Mouse (Mus musculus): ENCODE measurements at regions not wholly inside any gene's neighbourhood (a gene's known extent, or its start where the extent isn't known, plus 50 kb on each side); places are given as distances from the start of the nearest gene placed in this dataset.

- H3K36me3 ChIP-seq (ENCODE audit: insufficient read depth): no peaks in the 10 kb centered on the region
- ATAC-seq (ENCODE audit: insufficient read depth): no peak
- H3K4me3 ChIP-seq (ENCODE audit: low read depth, low read length): no peak overlapping the region
- 52% methylated on average over 2 of the region's 2 CpGs for WGBS
- H3K9me3 ChIP-seq (ENCODE audit: low read depth, low read length): no peaks in the 10 kb centered on the region
- no peak for TF ChIP-seq CTCF (IDR thresholded peaks at IDR 0.05; ENCODE audit: low read depth)
- H3K27me3 ChIP-seq (ENCODE audit: insufficient read depth, low read length): no peaks in the 10 kb centered on the region
- no peak overlapping the region for H3K27ac ChIP-seq (ENCODE audit: low read depth)
- no peak overlapping the region for H3K4me2 ChIP-seq
- no peak overlapping the region for H3K9ac ChIP-seq
- H3K4me1 ChIP-seq (ENCODE audit: insufficient read depth): no peaks in the 10 kb centered on the region
- no peak for DNase-seq
Measured at GRCm38 (mm10) chr6:102913776-102914175, 340.9 kb upstream of the Cntn3 start.

- no peaks in the 10 kb centered on the region for H3K36me3 ChIP-seq (ENCODE audit: insufficient read depth)
- H3K9me3 ChIP-seq (ENCODE audit: low read depth, low read length): no peaks in the 10 kb centered on the region
- ATAC-seq (ENCODE audit: insufficient read depth) (no peak), DNase-seq (no peak)
- H3K4me2 ChIP-seq: no peak overlapping the region
- H3K27me3 ChIP-seq (ENCODE audit: insufficient read depth, low read length): no peaks in the 10 kb centered on the region
- H3K27ac ChIP-seq (ENCODE audit: low read depth): no peak overlapping the region
- no peak overlapping the region for H3K4me3 ChIP-seq (ENCODE audit: low read depth, low read length)
- no peaks in the 10 kb centered on the region for H3K4me1 ChIP-seq (ENCODE audit: insufficient read depth)
- 55% methylated on average over 5 of the region's 5 CpGs for WGBS
- H3K9ac ChIP-seq: no peak overlapping the region
- TF ChIP-seq CTCF (IDR thresholded peaks at IDR 0.05; ENCODE audit: low read depth): no peak
Measured at GRCm38 (mm10) chr6:102903960-102904359, 331.1 kb upstream of the Cntn3 start.

GRCm38 (mm10) chr6:102900407-102901110, 327.7 kb upstream of the Cntn3 start:
- Histone ChIP-seq H3K4me1 (ENCODE audit: insufficient read depth) (no peaks in the 10 kb centered on the region), H3K27ac (ENCODE audit: low read depth) (no peak overlapping the region), H3K9me3 (ENCODE audit: low read depth, low read length) (no peaks in the 10 kb centered on the region), H3K36me3 (ENCODE audit: insufficient read depth) (no peaks in the 10 kb centered on the region), H3K9ac (no peak overlapping the region), H3K4me3 (ENCODE audit: low read depth, low read length) (no peak overlapping the region), H3K4me2 (no peak overlapping the region), H3K27me3 (ENCODE audit: insufficient read depth, low read length) (no peaks in the 10 kb centered on the region)
- DNase-seq (no peak), ATAC-seq (ENCODE audit: insufficient read depth) (no peak)
- WGBS: 50% methylated on average over 1 of the region's 1 CpGs
- no peak for TF ChIP-seq CTCF (IDR thresholded peaks at IDR 0.05; ENCODE audit: low read depth)

- no peak for DNase-seq
- Histone ChIP-seq H3K4me3 (ENCODE audit: low read depth, low read length) (no peak overlapping the region), H3K9me3 (ENCODE audit: low read depth, low read length) (no peaks in the 10 kb centered on the region), H3K9ac (no peak overlapping the region), H3K27me3 (ENCODE audit: insufficient read depth, low read length) (no peaks in the 10 kb centered on the region), H3K4me1 (ENCODE audit: insufficient read depth) (no peaks in the 10 kb centered on the region), H3K36me3 (ENCODE audit: insufficient read depth) (no peaks in the 10 kb centered on the region), H3K4me2 (no peak overlapping the region), H3K27ac (ENCODE audit: low read depth) (no peak overlapping the region)
- WGBS: 62% methylated on average over 1 of the region's 1 CpGs
- no peak for TF ChIP-seq CTCF (IDR thresholded peaks at IDR 0.05; ENCODE audit: low read depth)
- ATAC-seq (ENCODE audit: insufficient read depth): no peak
Measured at GRCm38 (mm10) chr6:102868404-102868803, 295.5 kb upstream of the Cntn3 start.

GRCm38 (mm10) chr6:102844507-102844906, 271.6 kb upstream of the Cntn3 start:
- no peak overlapping the region for H3K4me3 ChIP-seq (ENCODE audit: low read depth, low read length)
- H3K27me3 ChIP-seq (ENCODE audit: insufficient read depth, low read length): no peaks in the 10 kb centered on the region
- H3K4me2 ChIP-seq: no peak overlapping the region
- no peaks in the 10 kb centered on the region for H3K9me3 ChIP-seq (ENCODE audit: low read depth, low read length)
- no peak overlapping the region for H3K27ac ChIP-seq (ENCODE audit: low read depth)
- 21% methylated on average over 1 of the region's 1 CpGs for WGBS
- ATAC-seq (ENCODE audit: insufficient read depth) (no peak), DNase-seq (peak; percentile 26)
- H3K36me3 ChIP-seq (ENCODE audit: insufficient read depth): no peaks in the 10 kb centered on the region
- TF ChIP-seq CTCF (IDR thresholded peaks at IDR 0.05; ENCODE audit: low read depth): peak; percentile 42
- H3K9ac ChIP-seq: no peak overlapping the region
- H3K4me1 ChIP-seq (ENCODE audit: insufficient read depth): no peaks in the 10 kb centered on the region

- Histone ChIP-seq H3K27ac (ENCODE audit: low read depth) (no peak overlapping the region), H3K4me2 (no peak overlapping the region), H3K36me3 (ENCODE audit: insufficient read depth) (no peaks in the 10 kb centered on the region), H3K27me3 (ENCODE audit: insufficient read depth, low read length) (no peaks in the 10 kb centered on the region), H3K4me1 (ENCODE audit: insufficient read depth) (no peaks in the 10 kb centered on the region), H3K9me3 (ENCODE audit: low read depth, low read length) (no peaks in the 10 kb centered on the region), H3K9ac (no peak overlapping the region), H3K4me3 (ENCODE audit: low read depth, low read length) (no peak overlapping the region)
- DNase-seq (no peak), ATAC-seq (ENCODE audit: insufficient read depth) (no peak)
- 19% methylated on average over 2 of the region's 2 CpGs for WGBS
- TF ChIP-seq CTCF (IDR thresholded peaks at IDR 0.05; ENCODE audit: low read depth): no peak
Measured at GRCm38 (mm10) chr6:102833151-102833550, 260.2 kb upstream of the Cntn3 start.

Data from lung, embryonic 14.5 days (tissue).